9 mouse cellular contexts compared by ENCODE assay signal in the genomic region with DNA sequence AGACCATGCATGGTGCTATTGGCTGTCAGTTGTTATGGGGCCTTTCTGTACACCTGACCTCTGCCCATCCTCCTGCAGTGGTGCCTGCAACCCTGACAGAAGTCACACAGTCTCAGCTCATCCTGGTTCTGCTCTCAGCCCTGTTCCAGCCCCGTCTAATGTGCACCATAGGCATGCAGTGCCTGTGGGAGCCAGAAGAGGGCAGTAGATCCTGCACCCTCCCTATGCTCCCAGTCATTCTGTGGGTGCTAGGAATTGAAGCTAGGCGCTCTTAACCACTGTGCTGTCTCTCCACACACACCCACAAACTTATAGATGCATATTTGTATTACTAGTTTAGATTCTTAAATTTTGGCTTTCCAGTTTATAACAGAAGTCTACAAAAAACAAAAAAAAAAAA. TPM values are rescaled to one million over a fixed set of nuclear protein-coding genes. Genes with fewer than 3 reads are reported as not detected.
DNase-seq lines count a peak whose midpoint lies in the region; ATAC-seq and TF ChIP-seq lines count a peak whose summit lies in the region.
"Had no signal": no experiment of that assay in that cellular context is flagged by ENCODE, and none has a peak within 500 bp of the region (broad histone marks: within the 10 kb centered on the region; RNA-seq: fewer than 3 reads in every experiment).

No protein-coding gene starts in this region.

- H3K36me3 ChIP-seq in kidney, embryonic 16.5 days (ENCODE audit: insufficient read depth, low read length): peaks cover 10% of the 10 kb centered on the region; the same call in 1 of the 2 replicates
- H3K36me3 ChIP-seq in ES-E14 (ENCODE audit: control insufficient read depth, insufficient read depth, low read length, poor library complexity, severe bottlenecking): no peaks in the 10 kb centered on the region
- no peaks in the 10 kb centered on the region for H3K36me3 ChIP-seq in splenic B cell, adult 2 months (ENCODE audit: control insufficient read depth, insufficient read depth, low read length, poor library complexity, severe bottlenecking)
- peaks cover 9% of the 10 kb centered on the region for H3K36me3 ChIP-seq in hindbrain, embryonic 16.5 days (ENCODE audit: control insufficient read depth, insufficient read depth, low read length)

- TF ChIP-seq CTCF in cortical plate, adult 2 months (IDR thresholded peaks at IDR 0.05; ENCODE audit: extremely low read depth, insufficient read depth, low read length): peak; percentile 48

- WGBS in kidney, embryonic 16.5 days: 85% methylated on average over 2 of the region's 2 CpGs
- WGBS in hindbrain, embryonic 16.5 days: 76% methylated on average over 2 of the region's 2 CpGs

- H3K4me2 ChIP-seq in kidney, embryonic 16.5 days (replicated peaks; ENCODE audit: low read depth, low read length): no peak overlapping the region
- no peak overlapping the region for H3K4me2 ChIP-seq in hindbrain, embryonic 16.5 days (ENCODE audit: low read length)

- peak; percentile 42 for DNase-seq in kidney, adult 18-20 months
- DNase-seq in ES-E14 (ENCODE audit: low read depth, low spot score): peak; percentile 53
- peak; percentile 32 to 63 for DNase-seq in kidney, postnatal 36 days
- DNase-seq in splenic B cell, adult 2 months (ENCODE audit: low read depth, low spot score): peak; percentile 59
- DNase-seq in cerebellum, adult 9-10 months: no peak

- no peak overlapping the region for H3K4me3 ChIP-seq in kidney, embryonic 16.5 days (ENCODE audit: low read length)
- no peak overlapping the region for H3K4me3 ChIP-seq in ES-E14 (ENCODE audit: insufficient read depth in 1 of 2, low read depth in 1 of 2, low read length in 2 of 2, poor library complexity in 1 of 2, severe bottlenecking in 1 of 2)
- H3K4me3 ChIP-seq in cortical plate, adult 2 months (ENCODE audit: insufficient read depth, low read length): no peak overlapping the region
- no peak overlapping the region for H3K4me3 ChIP-seq in hindbrain, embryonic 16.5 days (ENCODE audit: low read length)
- H3K4me3 ChIP-seq: megakaryocyte, embryonic 14.5 days had no signal

- peaks cover 9% of the 10 kb centered on the region for H3K4me1 ChIP-seq in kidney, embryonic 16.5 days (ENCODE audit: insufficient read depth, low read length)
- peaks cover 0 to 4% of the 10 kb centered on the region in 2 experiments; a peak in 2 of 4 replicates for H3K4me1 ChIP-seq in ES-E14 (ENCODE audit: control insufficient read depth in 2 of 2, insufficient read depth in 2 of 2, low read length in 2 of 2, poor library complexity in 1 of 2)
- no peaks in the 10 kb centered on the region for H3K4me1 ChIP-seq in cortical plate, adult 2 months (ENCODE audit: control insufficient read depth, insufficient read depth, low read length)
- no peaks in the 10 kb centered on the region for H3K4me1 ChIP-seq in hindbrain, embryonic 16.5 days (ENCODE audit: control insufficient read depth, insufficient read depth, low read depth, low read length)

- H3K27me3 ChIP-seq in kidney, embryonic 16.5 days (ENCODE audit: insufficient read depth, low read length): no peaks in the 10 kb centered on the region
- H3K27me3 ChIP-seq in splenic B cell, adult 2 months (ENCODE audit: control insufficient read depth, insufficient read depth, low read length, poor library complexity, severe bottlenecking): no peaks in the 10 kb centered on the region
- H3K27me3 ChIP-seq in hindbrain, embryonic 16.5 days (replicated peaks; ENCODE audit: control insufficient read depth, insufficient read depth, low read length): no peaks in the 10 kb centered on the region
- H3K27me3 ChIP-seq: megakaryocyte, embryonic 14.5 days had no signal

- no peak for ATAC-seq in kidney, embryonic 16.5 days (ENCODE audit: low FRiP score, low TSS enrichment)
- no peak for ATAC-seq in hindbrain, embryonic 16.5 days

- in situ Hi-C loops in ES-E14 (cut with MboI; ENCODE audit: low sequenced_read_pairs in 2 of 2, unreplicated experiment in 2 of 2): no loop called here

- TF ChIP-seq POLR2A in cortical plate, adult 2 months (IDR thresholded peaks at IDR 0.05; ENCODE audit: extremely low read depth, insufficient read depth, low read length): no peak

- H3K9ac ChIP-seq in kidney, embryonic 16.5 days (replicated peaks; ENCODE audit: low read length): no peak overlapping the region
- H3K9ac ChIP-seq in ES-E14 (ENCODE audit: insufficient read depth, low read depth, low read length, poor library complexity, severe bottlenecking): no peak overlapping the region
- no peak overlapping the region for H3K9ac ChIP-seq in hindbrain, embryonic 16.5 days (ENCODE audit: low read depth, low read length)

- H3K9me3 ChIP-seq in kidney, embryonic 16.5 days (ENCODE audit: low read length): no peaks in the 10 kb centered on the region
- H3K9me3 ChIP-seq in ES-E14 (ENCODE audit: control insufficient read depth, insufficient read depth, low read depth, low read length): no peaks in the 10 kb centered on the region
- no peaks in the 10 kb centered on the region for H3K9me3 ChIP-seq in hindbrain, embryonic 16.5 days (ENCODE audit: control insufficient read depth, low read length)

- no peak overlapping the region for H3K27ac ChIP-seq in kidney, embryonic 16.5 days (ENCODE audit: low read length)
- H3K27ac ChIP-seq in ES-E14 (ENCODE audit: insufficient read depth, low read depth, low read length, poor library complexity, severe bottlenecking): no peak overlapping the region
- no peak overlapping the region for H3K27ac ChIP-seq in cortical plate, adult 2 months (ENCODE audit: insufficient read depth, low read length)
- H3K27ac ChIP-seq in hindbrain, embryonic 16.5 days (ENCODE audit: low read depth, low read length): no peak overlapping the region

TF ChIP-seq in ES-E14, 5 proteins besides CTCF, POLR2A, EP300 and RAD21:
- TF ChIP-seq CHD2 (IDR thresholded peaks at IDR 0.05; ENCODE audit: low read depth, low read length) (no peak), HCFC1 (IDR thresholded peaks at IDR 0.05; ENCODE audit: borderline replicate concordance, insufficient read depth, low read length) (no peak), ZC3H11A (IDR thresholded peaks at IDR 0.05; ENCODE audit: borderline replicate concordance, low read depth, low read length) (peak; percentile 65; the same call in 1 of the 2 replicates)

RNA-seq across cellular contexts. Expression of a gene that starts 42.6 kb away (rescaled TPM):
- polyA plus RNA-seq in kidney, embryonic 16.5 days (2015; fragmentation: Nextera tagmentation; extraction: Ambion mirVana): 12.8 and 13.1 TPM in 2 replicates
- total RNA-seq in ES-E14 (2012; rRNA removed): 5.3 and 5.7 TPM in 2 replicates
- 18.9 and 20.2 TPM in 2 replicates for polyA plus RNA-seq in cortical plate, adult 2 months (2012; rRNA removed)
- polyA plus RNA-seq in hindbrain, embryonic 16.5 days (2015; fragmentation: Nextera tagmentation; extraction: Ambion mirVana): 11.2 and 12.3 TPM in 2 replicates

RNA-seq across cellular contexts. Expression of a gene that starts 49.5 kb away (rescaled TPM):
- polyA plus RNA-seq in kidney, embryonic 16.5 days (2015; fragmentation: Nextera tagmentation; extraction: Ambion mirVana): 13.7 and 15.8 TPM in 2 replicates
- total RNA-seq in ES-E14 (2012; rRNA removed): 5.0 and 5.2 TPM in 2 replicates
- 46.9 and 49.1 TPM in 2 replicates for polyA plus RNA-seq in cortical plate, adult 2 months (2012; rRNA removed)
- 48.7 and 52.4 TPM in 2 replicates for polyA plus RNA-seq in hindbrain, embryonic 16.5 days (2015; fragmentation: Nextera tagmentation; extraction: Ambion mirVana)
